Mouse (Mus musculus) G1E (cell line): ENCODE measurements around the gene Tmem110.

Experiments used
- CTCF ChIP-seq: IDR thresholded peaks from 2 replicates; pipeline ENCODE4 v1.5.1; 2012; ENCODE audit warnings: low read depth, low read length, inconsistent platforms, mixed read lengths
- GATA1 ChIP-seq: IDR thresholded peaks from 2 replicates; pipeline ENCODE4 v1.6.1; 2012; ENCODE audit warnings: borderline replicate concordance, low read length, inconsistent platforms, mixed read lengths
- TAL1 ChIP-seq: conservative IDR thresholded peaks from 2 replicates; pipeline ENCODE4 v1.6.1; 2012; ENCODE audit warnings: low read depth, low read length, inconsistent platforms, mixed read lengths

DNA sequence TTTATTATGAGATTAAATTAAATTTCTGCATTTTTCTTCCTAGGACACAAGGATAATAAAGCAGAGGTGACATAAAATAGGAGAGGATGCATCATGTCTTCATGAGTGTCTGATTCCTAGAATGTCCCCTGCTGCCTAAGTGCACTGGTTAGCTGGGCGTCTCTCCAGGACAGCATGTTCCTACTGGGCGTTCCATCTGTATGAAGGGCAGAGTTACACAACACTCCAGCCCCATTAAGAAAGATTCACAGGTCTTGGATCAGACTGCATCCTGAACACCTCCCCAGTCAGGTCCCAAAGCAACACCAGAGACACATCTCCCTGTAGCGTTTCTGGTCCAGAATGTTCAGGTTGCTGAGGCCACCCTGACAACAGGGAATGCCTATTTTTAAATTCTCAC lies 29.9 kb downstream of the Tmem110 start:
- TF ChIP-seq CTCF (no peak), GATA1 (no peak), TAL1 (no peak)
